Mouse (Mus musculus): ENCODE data around the gene Dio2. TPM values are rescaled to one million over a fixed set of nuclear protein-coding genes. Genes with fewer than 3 reads are reported as not detected.

The Dio2 gene
- total RNA-seq (2021): 10 to 100 TPM; 47.8 to 57.8 TPM

GRCm38 (mm10) chr12:90738388-90739223 lies at the start of gene Dio2:
Dio2 (minus strand) TSS chr12:90738438.
- peak in 1 of 2 experiments; percentile 7 for DNase-seq

DNA sequence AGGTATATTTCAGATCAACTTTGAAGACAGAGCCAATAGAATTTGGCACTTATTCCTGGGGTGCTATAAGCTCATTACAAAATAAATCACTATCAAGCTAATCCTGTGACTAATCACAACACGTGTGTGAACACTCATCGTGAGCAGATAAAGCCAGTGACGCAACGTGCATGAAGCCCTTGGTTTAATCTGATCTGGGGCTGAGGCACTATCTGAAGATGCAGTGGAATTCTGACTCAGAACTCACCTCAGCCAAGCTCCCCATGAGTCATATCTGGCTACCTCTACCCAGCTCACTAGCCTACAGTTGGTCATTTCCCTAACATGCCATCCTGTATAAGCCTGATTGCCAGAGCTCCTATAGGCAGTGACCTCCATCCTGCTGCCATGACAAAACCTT lies 43.2 kb upstream of the Dio2 start:
- no peak for DNase-seq

DNA sequence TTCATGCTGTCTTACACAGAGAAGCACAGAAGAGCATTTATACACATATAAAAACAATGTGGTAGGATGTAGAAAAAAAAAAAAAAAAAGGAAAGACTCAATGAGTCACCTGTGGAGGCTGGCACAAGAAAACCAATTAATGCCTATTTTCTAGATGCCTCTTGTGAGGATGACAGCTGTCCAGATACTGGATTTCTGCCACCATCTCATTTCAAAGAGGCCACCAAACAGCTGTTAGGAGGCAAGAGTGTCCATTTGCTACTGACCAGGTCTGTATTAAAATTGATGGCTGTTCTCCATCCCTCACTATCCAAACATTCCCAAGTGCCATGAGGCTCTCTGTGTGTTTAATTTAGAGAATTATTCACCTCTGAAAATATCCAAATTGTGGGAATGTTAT lies 6.5 kb upstream of the Dio2 start:
- DNase-seq: no peak

- no peak for DNase-seq
Measured at GRCm38 (mm10) chr12:90743633-90744032, 5.4 kb upstream of the Dio2 start.

GRCm38 (mm10) chr12:90740468-90740867 lies 2.2 kb upstream of the Dio2 start:
- peak; percentile 69 to 74 for DNase-seq

DNA sequence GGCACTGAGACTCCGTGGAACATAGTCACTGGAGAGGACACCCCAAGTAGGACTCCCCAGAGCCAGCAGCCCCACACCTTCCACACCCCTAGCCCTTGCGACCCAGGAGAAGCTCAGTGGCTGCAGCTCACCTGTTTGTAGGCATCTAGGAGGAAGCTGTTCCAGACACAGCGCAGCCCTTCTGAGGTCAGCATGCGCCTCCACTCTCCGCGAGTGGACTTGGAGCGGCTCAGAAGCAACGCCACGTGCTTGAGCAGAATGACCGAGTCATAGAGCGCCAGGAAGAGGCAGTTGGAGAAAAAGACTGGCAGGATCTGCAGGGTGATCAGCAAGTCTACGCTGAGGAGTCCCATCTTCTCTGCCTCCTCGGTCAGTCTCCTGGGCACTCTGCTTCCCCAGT lies 306 bp downstream of the Dio2 start:
- peak in 1 of 2 experiments; percentile 30 for DNase-seq

DNA sequence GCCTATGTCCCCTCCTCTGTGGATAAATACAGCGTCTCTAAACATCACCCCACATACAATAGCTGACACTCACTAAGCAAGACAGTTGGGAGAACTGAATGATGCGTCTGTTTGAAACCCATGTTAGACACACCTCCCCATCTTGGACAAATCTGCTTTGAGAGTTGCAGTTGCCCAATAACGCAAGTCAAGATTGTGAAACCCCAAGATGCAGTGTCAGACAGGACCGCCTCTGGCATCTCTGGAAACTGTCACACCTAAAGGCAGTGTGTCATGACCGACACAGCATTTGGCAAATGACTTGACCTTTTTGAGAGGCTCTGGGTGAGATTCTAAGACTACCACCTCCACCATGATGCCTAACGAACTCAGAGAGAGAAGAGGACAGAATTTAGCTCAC lies 2.8 kb downstream of the Dio2 start:
- no peak for DNase-seq

- DNase-seq: no peak
Measured at GRCm38 (mm10) chr12:90734503-90734902, 3.7 kb downstream of the Dio2 start.

DNA sequence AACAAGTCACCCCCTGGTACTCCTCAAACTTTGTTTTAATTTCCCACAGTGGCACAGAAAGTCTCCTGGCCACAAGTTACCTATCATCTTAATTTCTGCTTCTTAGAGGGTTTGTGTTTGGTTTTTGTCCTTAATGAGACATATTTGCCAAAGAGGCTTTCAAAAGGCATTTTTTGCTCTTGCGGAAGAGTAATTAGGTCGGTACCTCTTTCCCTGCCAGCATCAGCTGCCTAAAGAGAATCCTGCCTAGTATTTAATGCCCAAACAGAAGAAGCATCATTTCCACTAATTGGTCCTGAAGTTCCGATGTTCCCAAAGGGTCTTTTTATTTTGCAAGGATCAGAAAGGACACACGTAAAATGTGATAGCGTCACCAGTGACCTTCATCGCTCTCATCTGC lies 4.5 kb downstream of the Dio2 start:
- no peak for DNase-seq

DNA sequence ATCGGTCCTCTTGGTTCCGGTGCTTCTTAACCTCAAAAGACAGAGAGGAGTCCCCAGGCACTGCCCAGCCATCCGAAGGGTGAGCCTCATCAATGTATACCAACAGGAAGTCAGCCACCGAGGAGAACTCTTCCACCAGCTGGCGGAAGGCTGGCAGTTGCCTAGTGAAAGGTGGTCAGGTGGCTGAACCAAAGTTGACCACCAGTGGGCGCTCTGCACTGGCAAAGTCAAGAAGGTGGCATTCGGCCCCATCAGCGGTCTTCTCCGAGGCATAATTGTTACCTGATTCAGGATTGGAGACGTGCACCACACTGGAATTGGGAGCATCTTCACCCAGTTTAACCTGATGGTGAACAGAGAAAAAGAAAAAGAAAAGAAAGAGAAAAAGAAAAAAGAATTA lies 8.6 kb downstream of the Dio2 start:
- peak; percentile 19 to 23 for DNase-seq

- DNase-seq: no peak
Measured at GRCm38 (mm10) chr12:90725107-90725506, 13.1 kb downstream of the Dio2 start.

DNA sequence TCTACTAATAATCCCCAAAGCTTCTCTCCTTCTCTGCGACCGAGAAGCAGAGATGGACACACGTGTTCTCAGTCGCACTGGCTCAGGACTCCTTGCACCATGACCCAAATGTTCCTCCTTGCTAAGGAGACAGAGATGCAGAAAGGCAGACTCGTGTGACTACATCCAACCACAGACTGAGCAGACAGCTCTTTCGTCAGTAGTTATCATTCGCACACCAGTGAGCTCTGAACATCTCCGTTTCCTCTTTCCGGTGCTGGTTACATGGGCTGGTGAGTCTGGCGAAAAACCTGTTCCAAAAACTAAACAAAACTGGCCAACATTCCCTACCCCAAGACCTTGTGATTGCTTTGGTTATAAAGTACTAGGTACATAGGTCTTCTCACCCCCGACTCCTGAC lies 13.6 kb downstream of the Dio2 start:
- no peak for DNase-seq

DNA sequence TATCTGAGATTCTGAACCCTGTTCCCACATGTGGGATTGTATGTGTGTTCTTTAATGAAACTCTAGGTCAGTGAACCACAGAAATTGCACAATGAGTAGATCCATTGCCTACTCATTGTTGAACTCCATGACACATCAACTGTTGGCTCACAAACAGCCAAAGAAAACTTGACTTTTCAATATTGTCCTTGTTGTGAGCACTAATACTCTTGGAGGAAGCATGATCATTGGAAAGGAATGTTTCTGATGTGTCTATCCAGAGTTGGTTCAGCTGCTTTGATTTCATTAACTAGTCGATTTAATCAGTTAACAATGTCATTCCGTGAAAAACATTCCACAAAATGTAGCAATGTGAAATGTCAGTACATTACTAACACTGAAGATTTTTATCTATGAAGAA lies 44.1 kb downstream of the Dio2 start:
- no peak for DNase-seq
